9 mouse cellular contexts compared by ENCODE assay signal in genomic region chr17:78298140-78298539, GRCm38 (mm10).
A peak's percentile ranks its signal among the peaks of the same experiment; 100 is the strongest.
DNase-seq lines count a peak whose midpoint lies in the region; ATAC-seq and TF ChIP-seq lines count a peak whose summit lies in the region.
"Had no signal": no experiment of that assay in that cellular context is flagged by ENCODE, and none has a peak within 500 bp of the region (broad histone marks: within the 10 kb centered on the region; RNA-seq: fewer than 3 reads in every experiment).

No protein-coding gene starts in this region.

- WGBS in limb, embryonic 14.5 days = 86% methylated on average over 5 of the region's 5 CpGs
- WGBS in limb, embryonic 10.5 days = 77% methylated on average over 5 of the region's 5 CpGs
- WGBS in forebrain, embryonic 12.5 days = 77% methylated on average over 5 of the region's 5 CpGs
- WGBS in kidney, embryonic 14.5 days = 79% methylated on average over 5 of the region's 5 CpGs
- 79% methylated on average over 5 of the region's 5 CpGs for WGBS in midbrain, embryonic 14.5 days

- H3K4me2 ChIP-seq in limb, embryonic 14.5 days (replicated peaks; ENCODE audit: low read depth, low read length, severe bottlenecking) = no peak overlapping the region
- no peak overlapping the region for H3K4me2 ChIP-seq in forebrain, embryonic 12.5 days
- H3K4me2 ChIP-seq in kidney, embryonic 14.5 days (replicated peaks; ENCODE audit: low read depth, low read length) = no peak overlapping the region
- H3K4me2 ChIP-seq in midbrain, embryonic 14.5 days (ENCODE audit: low read length) = no peak overlapping the region

- no peaks in the 10 kb centered on the region for H3K9me3 ChIP-seq in limb, embryonic 14.5 days (ENCODE audit: control insufficient read depth, low read length)
- no peaks in the 10 kb centered on the region for H3K9me3 ChIP-seq in limb, embryonic 10.5 days (replicated peaks)
- no peaks in the 10 kb centered on the region for H3K9me3 ChIP-seq in forebrain, embryonic 12.5 days
- H3K9me3 ChIP-seq in kidney, embryonic 14.5 days (ENCODE audit: control insufficient read depth, low read length) = no peaks in the 10 kb centered on the region
- no peaks in the 10 kb centered on the region for H3K9me3 ChIP-seq in midbrain, embryonic 14.5 days (ENCODE audit: control insufficient read depth, low read length)
- H3K9me3 ChIP-seq: megakaryocyte, embryonic 14.5 days had no signal

- H3K36me3 ChIP-seq in limb, embryonic 14.5 days (ENCODE audit: control insufficient read depth, insufficient read depth, low read length) = peaks cover 28% of the 10 kb centered on the region
- H3K36me3 ChIP-seq in limb, embryonic 10.5 days = no peaks in the 10 kb centered on the region
- H3K36me3 ChIP-seq in forebrain, embryonic 12.5 days (replicated peaks) = no peaks in the 10 kb centered on the region
- H3K36me3 ChIP-seq in kidney, embryonic 14.5 days (ENCODE audit: control insufficient read depth, insufficient read depth, low read length) = no peaks in the 10 kb centered on the region
- no peaks in the 10 kb centered on the region for H3K36me3 ChIP-seq in midbrain, embryonic 14.5 days (ENCODE audit: control insufficient read depth, insufficient read depth, low read length)

- no peaks in the 10 kb centered on the region for H3K4me1 ChIP-seq in limb, embryonic 14.5 days (ENCODE audit: control insufficient read depth, insufficient read depth, low read length)
- peaks cover 5% of the 10 kb centered on the region for H3K4me1 ChIP-seq in limb, embryonic 10.5 days
- H3K4me1 ChIP-seq in forebrain, embryonic 12.5 days = no peaks in the 10 kb centered on the region
- H3K4me1 ChIP-seq in kidney, embryonic 14.5 days (ENCODE audit: control insufficient read depth, insufficient read depth, low read length) = no peaks in the 10 kb centered on the region
- H3K4me1 ChIP-seq in midbrain, embryonic 14.5 days (ENCODE audit: control insufficient read depth, insufficient read depth, low read length) = peaks cover 4% of the 10 kb centered on the region; the same call in 1 of the 2 replicates

- H3K27ac ChIP-seq in limb, embryonic 14.5 days (replicated peaks; ENCODE audit: low read depth, low read length) = no peak overlapping the region
- no peak overlapping the region for H3K27ac ChIP-seq in limb, embryonic 10.5 days
- no peak overlapping the region for H3K27ac ChIP-seq in forebrain, embryonic 12.5 days
- no peak overlapping the region for H3K27ac ChIP-seq in kidney, embryonic 14.5 days (ENCODE audit: low read depth, low read length)
- H3K27ac ChIP-seq in midbrain, embryonic 14.5 days (replicated peaks; ENCODE audit: low read depth, low read length) = no peak overlapping the region

- ATAC-seq in limb, embryonic 14.5 days (ENCODE audit: low FRiP score, low read depth) = no peak
- 0 out of 2 replicates have a peak, but pooled peaks have one; percentile 46 for ATAC-seq in forebrain, embryonic 12.5 days (ENCODE audit: low FRiP score)
- peak; percentile 65; the same call in 1 of the 2 replicates for ATAC-seq in kidney, embryonic 14.5 days (ENCODE audit: low FRiP score, low TSS enrichment)
- no peak for ATAC-seq in midbrain, embryonic 14.5 days (ENCODE audit: low FRiP score, low TSS enrichment)
- ATAC-seq: activated CD4-positive, CD25-positive, alpha-beta regulatory T cell, adult 4 months had no signal

- H3K27me3 ChIP-seq in limb, embryonic 14.5 days (ENCODE audit: control insufficient read depth, insufficient read depth, low read length) = no peaks in the 10 kb centered on the region
- no peaks in the 10 kb centered on the region for H3K27me3 ChIP-seq in limb, embryonic 10.5 days (ENCODE audit: low read depth, poor library complexity, severe bottlenecking)
- no peaks in the 10 kb centered on the region for H3K27me3 ChIP-seq in forebrain, embryonic 12.5 days
- no peaks in the 10 kb centered on the region for H3K27me3 ChIP-seq in kidney, embryonic 14.5 days (ENCODE audit: control insufficient read depth, insufficient read depth, low read length)
- no peaks in the 10 kb centered on the region for H3K27me3 ChIP-seq in midbrain, embryonic 14.5 days (ENCODE audit: control insufficient read depth, insufficient read depth, low read length)
- H3K27me3 ChIP-seq: megakaryocyte, embryonic 14.5 days had no signal

- H3K4me3 ChIP-seq in limb, embryonic 14.5 days (replicated peaks; ENCODE audit: low read length) = no peak overlapping the region
- no peak overlapping the region for H3K4me3 ChIP-seq in limb, embryonic 10.5 days
- no peak overlapping the region for H3K4me3 ChIP-seq in forebrain, embryonic 12.5 days (replicated peaks)
- no peak overlapping the region for H3K4me3 ChIP-seq in kidney, embryonic 14.5 days (ENCODE audit: low read length)
- no peak overlapping the region for H3K4me3 ChIP-seq in midbrain, embryonic 14.5 days (replicated peaks; ENCODE audit: low read depth, low read length)
- H3K4me3 ChIP-seq: megakaryocyte, embryonic 14.5 days had no signal

- H3K9ac ChIP-seq in limb, embryonic 14.5 days (ENCODE audit: low read depth, low read length, severe bottlenecking) = no peak overlapping the region
- no peak overlapping the region for H3K9ac ChIP-seq in forebrain, embryonic 12.5 days
- no peak overlapping the region for H3K9ac ChIP-seq in kidney, embryonic 14.5 days (ENCODE audit: low read depth, low read length)
- H3K9ac ChIP-seq in midbrain, embryonic 14.5 days (replicated peaks; ENCODE audit: low read length) = no peak overlapping the region

- TF ChIP-seq POLR2A in limb, embryonic 14.5 days (IDR thresholded peaks at IDR 0.05; ENCODE audit: borderline replicate concordance, extremely low read depth, insufficient read depth, insufficient read length) = no peak

- peak; percentile 18 for DNase-seq in limb, embryonic 14.5 days (ENCODE audit: low spot score)
- DNase-seq in limb, embryonic 10.5 days (ENCODE audit: low spot score) = no peak
- DNase-seq in midbrain, embryonic 14.5 days = peak; percentile 42
- no peak for DNase-seq in spleen, adult 12 weeks (ENCODE audit: low spot score)
- no peak for DNase-seq in right cerebral cortex, postnatal 10 days (ENCODE audit: low spot score in 2 of 2)

Comparison
In these comparisons a context has a peak if more than half of its experiments do, and no peak if none do; other contexts are left out.
1. DNase-seq: peak in limb, embryonic 14.5 days (single experiment) and midbrain, embryonic 14.5 days (single experiment); none in limb, embryonic 10.5 days (single experiment), spleen, adult 12 weeks (single experiment) and right cerebral cortex, postnatal 10 days (0 of 2).
2. ATAC-seq: peak in forebrain, embryonic 12.5 days (single experiment) and kidney, embryonic 14.5 days (single experiment); none in limb, embryonic 14.5 days (single experiment) and midbrain, embryonic 14.5 days (single experiment).